Mouse (Mus musculus) liver, embryonic 15.5 days (tissue): ENCODE results near the gene Stk19. TPM values are rescaled to one million over a fixed set of nuclear protein-coding genes. Genes with fewer than 3 reads are reported as not detected.

Source experiments
- ATAC-seq: fragments of 200-750 bp; cut with Nextera tagmentation; 2 replicates; pipeline ENCODE4 v1.8.0; 2017; ENCODE audit warnings: moderate number of reproducible peaks, mild to moderate bottlenecking, moderate library complexity; ENCODE audit not compliant: insufficient read depth
- H3K27ac ChIP-seq: fragments of 300-500 bp; sonication (generic); replicated peaks from 2 replicates; pipeline ENCODE4 v1.5.1; 2015; ENCODE audit warnings: mild to moderate bottlenecking, inconsistent platforms
- H3K27me3 ChIP-seq: fragments of 300-500 bp; sonication (generic); 2 replicates; pipeline ENCODE4 v1.6.1; 2015; ENCODE audit warnings: mild to moderate bottlenecking, inconsistent platforms
- H3K36me3 ChIP-seq: fragments of 300-500 bp; sonication (generic); replicated peaks from 2 replicates; pipeline ENCODE4 v1.6.1; 2015; ENCODE audit warnings: moderate library complexity, mild to moderate bottlenecking, inconsistent platforms
- H3K4me1 ChIP-seq: fragments of 300-500 bp; sonication (generic); replicated peaks from 2 replicates; pipeline ENCODE4 v1.6.1; 2015; ENCODE audit warnings: inconsistent platforms
- H3K4me2 ChIP-seq: fragments of 300-500 bp; sonication (generic); 2 replicates; pipeline ENCODE4 v1.6.1; 2015; ENCODE audit warnings: moderate library complexity, mild to moderate bottlenecking, inconsistent platforms
- H3K4me3 ChIP-seq: fragments of 300-500 bp; sonication (generic); replicated peaks from 2 replicates; pipeline ENCODE4 v1.5.1; 2015; ENCODE audit warnings: mild to moderate bottlenecking, inconsistent platforms
- H3K9ac ChIP-seq: fragments of 300-500 bp; sonication (generic); 2 replicates; pipeline ENCODE4 v1.6.1; 2015; ENCODE audit warnings: moderate library complexity, mild to moderate bottlenecking, inconsistent platforms
- H3K9me3 ChIP-seq: fragments of 300-500 bp; sonication (generic); replicated peaks from 2 replicates; pipeline ENCODE4 v1.6.1; 2016; ENCODE audit warnings: inconsistent platforms
- WGBS: fragments of 180-500 bp; shearing (Covaris S2); methylation state at CpG from one replicate; pipeline ENCODE4 v1.1.7; 2015; ENCODE audit warnings: mixed read lengths; ENCODE audit not compliant: insufficient replicate concordance; 5-methylcytosine and 5-hydroxymethylcytosine counted together
- polyA plus RNA-seq: library from polyadenylated mRNA; unstranded; fragments of >200 nt; fragmentation: Nextera tagmentation; extraction: Ambion mirVana; gene quantifications from 2 replicates; pipeline ENCODE4 v1.2.1, GENCODE M21; 2015

Gene Stk19
- polyA plus RNA-seq, result 12.0 and 14.1 TPM in 2 replicates

GRCm38 (mm10) chr17:34836856-34837221 is at the start of gene Stk19, which contains the start of gene Dxo:
Gene Stk19 (minus strand): TSS chr17:34836945.
Gene Dxo (plus strand): TSS chr17:34837019.
- Histone ChIP-seq H3K36me3 (peaks cover 55% of the 10 kb centered on the region), H3K4me1 (peaks cover 52% of the 10 kb centered on the region)
- WGBS, result under 1% methylated on average over 40 of the region's 40 CpGs

GRCm38 (mm10) chr17:34885615-34886014 is 48.9 kb upstream of the Stk19 start:
- no peak overlapping the region for H3K9ac ChIP-seq
- H3K4me1 ChIP-seq, result peaks cover 30% of the 10 kb centered on the region
- no peak overlapping the region for H3K4me2 ChIP-seq
- no peak overlapping the region for H3K27ac ChIP-seq
- no peak overlapping the region for H3K4me3 ChIP-seq
- no peaks in the 10 kb centered on the region for H3K36me3 ChIP-seq
- no peaks in the 10 kb centered on the region for H3K27me3 ChIP-seq
- ATAC-seq, result no peak
- H3K9me3 ChIP-seq, result no peaks in the 10 kb centered on the region
- 73% methylated on average over 3 of the region's 3 CpGs for WGBS

More at GRCm38 (mm10) chr17:34836856-34837221, at the start of gene Stk19, which contains the start of gene Dxo:
- peak within 1 kb of the TSS; percentile 89 for H3K27ac ChIP-seq
- peak within 1 kb of the TSS; percentile 81 for H3K9ac ChIP-seq
- H3K9me3 ChIP-seq, result no peaks in the 10 kb centered on the region
- H3K4me3 ChIP-seq, result peak within 1 kb of the TSS; percentile 79
- H3K4me2 ChIP-seq, result peak within 1 kb of the TSS; percentile 96
- peak; percentile 91 for ATAC-seq
- no peaks in the 10 kb centered on the region for H3K27me3 ChIP-seq

DNA sequence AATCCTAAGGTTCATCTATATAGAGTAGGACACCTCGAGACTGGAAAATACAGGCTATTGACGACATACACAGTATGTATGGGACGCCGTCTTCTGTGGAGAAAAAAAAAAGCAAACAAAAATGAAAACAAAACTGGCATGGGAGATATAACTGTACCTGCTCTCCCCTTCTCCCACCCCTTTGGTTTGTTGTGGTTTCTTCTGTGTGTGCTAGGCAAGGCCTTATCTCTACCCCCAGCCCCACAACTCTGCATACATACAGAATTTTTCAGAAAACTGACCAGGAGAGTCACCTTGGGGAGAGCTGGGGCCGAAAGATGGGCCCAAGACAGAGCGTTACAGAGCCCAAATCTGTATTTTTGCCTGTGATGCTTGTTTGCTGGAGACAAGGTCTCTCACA is 48.0 kb upstream of the Stk19 start:
- H3K4me3 ChIP-seq, result no peak overlapping the region
- no peaks in the 10 kb centered on the region for H3K27me3 ChIP-seq
- H3K27ac ChIP-seq, result no peak overlapping the region
- H3K9ac ChIP-seq, result no peak overlapping the region
- peaks cover 32% of the 10 kb centered on the region for H3K4me1 ChIP-seq
- no peaks in the 10 kb centered on the region for H3K36me3 ChIP-seq
- WGBS, result 27% methylated on average over 6 of the region's 6 CpGs
- no peak overlapping the region for H3K4me2 ChIP-seq
- H3K9me3 ChIP-seq, result no peaks in the 10 kb centered on the region
- no peak for ATAC-seq

DNA sequence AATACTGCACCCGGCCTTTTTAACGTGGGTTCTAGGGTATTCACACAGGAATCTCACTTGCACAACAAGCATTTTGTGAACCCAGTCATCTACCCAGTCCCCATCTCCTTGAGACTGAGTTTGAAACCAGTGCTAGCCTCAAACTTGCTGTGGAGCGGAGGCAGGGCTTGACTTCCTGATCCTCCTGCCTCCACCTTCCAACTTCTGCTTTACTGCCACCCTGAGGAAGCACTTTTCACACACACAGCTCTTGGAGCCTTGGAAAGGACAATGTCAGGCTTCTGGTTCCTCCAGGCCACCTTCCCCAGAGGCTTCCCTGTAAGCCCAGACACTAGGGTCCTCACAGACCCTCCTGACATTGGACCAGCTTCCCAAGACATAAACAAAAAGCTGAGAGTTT is 46.6 kb upstream of the Stk19 start:
- ATAC-seq, result no peak
- 39% methylated on average over 3 of the region's 3 CpGs for WGBS
- Histone ChIP-seq H3K4me1 (peaks cover 33% of the 10 kb centered on the region), H3K27me3 (no peaks in the 10 kb centered on the region), H3K36me3 (no peaks in the 10 kb centered on the region), H3K9ac (no peak overlapping the region), H3K27ac (no peak overlapping the region), H3K9me3 (no peaks in the 10 kb centered on the region), H3K4me2 (no peak overlapping the region), H3K4me3 (no peak overlapping the region)

GRCm38 (mm10) chr17:34881683-34882310 is 45.1 kb upstream of the Stk19 start, which contains the start of gene Gm20547:
Gene Gm20547 (minus strand): TSS chr17:34882042.
- peak; percentile 43; the same call in 1 of the 2 replicates for ATAC-seq
- H3K4me2 ChIP-seq, result peak within 1 kb of the TSS; percentile 57
- no peak within 1 kb of the TSS; the same call in 1 of the 2 replicates for H3K9ac ChIP-seq
- WGBS, result 11% methylated on average over 15 of the region's 15 CpGs
- no peaks in the 10 kb centered on the region for H3K27me3 ChIP-seq
- peak within 1 kb of the TSS; percentile 39 for H3K27ac ChIP-seq
- no peaks in the 10 kb centered on the region for H3K36me3 ChIP-seq
- H3K4me3 ChIP-seq, result peak within 1 kb of the TSS; percentile 42
- peaks cover 33% of the 10 kb centered on the region for H3K4me1 ChIP-seq
- no peaks in the 10 kb centered on the region for H3K9me3 ChIP-seq

- no peak for ATAC-seq
- H3K36me3 ChIP-seq, result no peaks in the 10 kb centered on the region
- H3K4me1 ChIP-seq, result peaks cover 33% of the 10 kb centered on the region
- H3K27ac ChIP-seq, result peak overlapping the region; percentile 39
- H3K4me2 ChIP-seq, result peak overlapping the region; percentile 57
- H3K4me3 ChIP-seq, result peak overlapping the region; percentile 42
- no peak overlapping the region; the same call in 1 of the 2 replicates for H3K9ac ChIP-seq
- H3K9me3 ChIP-seq, result no peaks in the 10 kb centered on the region
- H3K27me3 ChIP-seq, result no peaks in the 10 kb centered on the region
Observed at GRCm38 (mm10) chr17:34881166-34881565, 44.4 kb upstream of the Stk19 start.

DNA sequence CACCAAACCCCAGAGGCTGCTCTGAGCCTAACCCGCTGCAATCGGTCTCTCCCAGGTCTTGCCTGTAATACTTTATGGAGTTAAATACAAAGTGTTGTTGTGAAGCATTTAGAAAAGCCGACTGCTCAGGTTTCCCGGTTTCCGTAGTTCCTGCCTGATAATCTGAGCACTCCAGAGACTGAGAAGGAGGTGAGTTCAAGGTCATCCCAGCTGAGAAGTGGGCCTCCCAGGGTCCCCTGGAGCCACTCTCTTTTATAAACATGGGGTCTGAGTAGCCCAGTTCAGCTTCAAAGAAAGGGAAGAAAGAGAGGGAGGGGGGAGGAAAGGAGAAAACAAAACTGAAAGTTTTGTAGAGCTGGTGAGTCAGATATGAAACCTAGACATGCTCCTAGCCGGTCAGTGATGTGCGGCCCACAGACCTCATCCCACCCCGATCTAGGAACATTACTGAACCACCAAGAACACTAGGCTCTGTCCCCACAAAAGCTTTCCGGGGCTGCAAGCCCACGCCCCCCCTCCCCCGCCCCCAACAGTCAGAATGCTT is 42.7 kb upstream of the Stk19 start, which contains the start of gene Zbtb12:
Gene Zbtb12, plus strand, starts transcription at position 148 of the 544 bp plus-strand sequence.
- H3K4me2 ChIP-seq, result no peak within 1 kb of the TSS
- H3K27ac ChIP-seq, result no peak within 1 kb of the TSS
- peaks cover 20% of the 10 kb centered on the region for H3K4me1 ChIP-seq
- H3K36me3 ChIP-seq, result no peaks in the 10 kb centered on the region
- H3K27me3 ChIP-seq, result no peaks in the 10 kb centered on the region
- no peaks in the 10 kb centered on the region for H3K9me3 ChIP-seq
- no peak within 1 kb of the TSS for H3K9ac ChIP-seq
- no peak within 1 kb of the TSS for H3K4me3 ChIP-seq
- ATAC-seq, result no peak
- WGBS, result 51% methylated on average over 11 of the region's 11 CpGs

GRCm38 (mm10) chr17:34874321-34874720 is 37.6 kb upstream of the Stk19 start:
- no peaks in the 10 kb centered on the region for H3K4me1 ChIP-seq
- 79% methylated on average over 6 of the region's 6 CpGs for WGBS
- H3K27ac ChIP-seq, result no peak overlapping the region

DNA sequence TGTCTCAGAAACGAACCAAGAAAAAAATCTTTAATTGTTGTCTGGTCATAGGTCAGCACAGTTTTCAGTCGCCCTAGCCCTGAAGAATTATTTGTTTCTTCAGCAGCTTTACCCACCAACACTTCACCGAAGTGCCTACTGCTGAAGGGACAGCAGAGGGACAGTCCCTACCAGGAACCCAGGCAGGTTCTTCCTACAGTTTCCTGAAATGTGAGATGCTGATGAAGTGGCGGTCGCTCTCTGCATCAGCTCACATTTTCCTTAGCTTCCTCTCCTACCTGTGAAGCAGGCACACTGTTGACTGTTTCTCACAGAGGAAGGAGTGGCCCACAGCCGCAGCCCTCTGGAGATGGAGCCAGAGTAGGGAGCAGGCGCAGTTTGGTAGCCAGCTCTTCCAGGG is 29.2 kb upstream of the Stk19 start:
- H3K9me3 ChIP-seq, result no peaks in the 10 kb centered on the region
- no peaks in the 10 kb centered on the region for H3K27me3 ChIP-seq
- no peak overlapping the region for H3K9ac ChIP-seq
- 48% methylated on average over 7 of the region's 7 CpGs for WGBS
- ATAC-seq, result no peak
- H3K4me2 ChIP-seq, result no peak overlapping the region
- H3K4me1 ChIP-seq, result 0 out of 2 replicates have a peak, but pooled peaks cover 5% of the 10 kb centered on the region
- no peak overlapping the region for H3K4me3 ChIP-seq
- H3K27ac ChIP-seq, result no peak overlapping the region
- H3K36me3 ChIP-seq, result no peaks in the 10 kb centered on the region

More at GRCm38 (mm10) chr17:34874321-34874720, 37.6 kb upstream of the Stk19 start:
- no peak overlapping the region for H3K9ac ChIP-seq
- no peak overlapping the region for H3K4me3 ChIP-seq
- H3K36me3 ChIP-seq, result no peaks in the 10 kb centered on the region; the same call in 1 of the 2 replicates
- no peaks in the 10 kb centered on the region for H3K27me3 ChIP-seq
- no peak overlapping the region for H3K4me2 ChIP-seq
- no peak for ATAC-seq
- no peaks in the 10 kb centered on the region for H3K9me3 ChIP-seq

DNA sequence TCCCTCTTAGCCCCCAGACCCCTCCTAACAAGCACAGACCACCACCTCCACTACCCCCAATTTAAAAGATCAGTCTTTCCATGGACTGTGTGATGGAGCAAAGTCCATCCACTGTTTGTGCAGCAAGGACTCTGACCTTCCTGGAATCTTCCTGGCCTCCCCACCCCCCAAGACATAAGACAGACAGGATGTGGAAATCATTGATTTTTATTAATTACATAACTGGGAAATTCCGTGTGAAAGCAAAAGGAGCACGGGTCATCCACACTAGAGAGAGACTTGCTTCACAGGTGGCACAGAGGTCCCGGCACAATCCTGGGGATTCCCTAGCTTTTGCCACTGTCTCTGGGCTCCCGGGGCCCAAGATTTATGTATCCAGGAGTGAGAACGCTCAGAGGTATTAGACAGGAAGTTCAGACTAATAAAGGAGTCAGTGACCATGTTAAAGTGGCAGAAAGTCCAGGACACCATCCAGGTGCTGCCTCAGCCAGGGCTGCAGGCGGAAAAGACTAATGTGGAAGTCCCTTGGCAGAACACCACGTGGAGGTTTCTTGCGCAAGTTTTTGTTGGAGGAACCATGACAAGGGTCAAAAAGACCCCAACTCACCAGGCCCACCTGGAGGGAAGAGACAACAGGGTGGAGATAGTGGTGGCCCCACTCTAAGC is 25.8 kb upstream of the Stk19 start, which contains the start of gene Cfb:
Gene Cfb, minus strand, starts transcription at position 103 of the 666 bp plus-strand sequence.
- no peaks in the 10 kb centered on the region for H3K9me3 ChIP-seq
- H3K4me3 ChIP-seq, result peak within 1 kb of the TSS; percentile 44
- peak within 1 kb of the TSS; percentile 46 for H3K4me2 ChIP-seq
- H3K4me1 ChIP-seq, result peaks cover 26% of the 10 kb centered on the region
- no peak within 1 kb of the TSS for H3K9ac ChIP-seq
- H3K36me3 ChIP-seq, result peaks cover 6% of the 10 kb centered on the region
- ATAC-seq, result peak; percentile 71
- 41% methylated on average over 8 of the region's 8 CpGs for WGBS
- peak within 1 kb of the TSS; percentile 71 for H3K27ac ChIP-seq
- H3K27me3 ChIP-seq, result no peaks in the 10 kb centered on the region
